Mouse (Mus musculus) forelimb bud, embryonic 11.5 days (tissue): ENCODE measurements around the gene Zfand3.

ENCODE experiments used
- DNase-seq: peaks from one replicate; pipeline ENCODE4 v3.0.0-alpha.2; 2012; ENCODE audit warnings: low read depth, low spot score

Gene Zfand3

DNA sequence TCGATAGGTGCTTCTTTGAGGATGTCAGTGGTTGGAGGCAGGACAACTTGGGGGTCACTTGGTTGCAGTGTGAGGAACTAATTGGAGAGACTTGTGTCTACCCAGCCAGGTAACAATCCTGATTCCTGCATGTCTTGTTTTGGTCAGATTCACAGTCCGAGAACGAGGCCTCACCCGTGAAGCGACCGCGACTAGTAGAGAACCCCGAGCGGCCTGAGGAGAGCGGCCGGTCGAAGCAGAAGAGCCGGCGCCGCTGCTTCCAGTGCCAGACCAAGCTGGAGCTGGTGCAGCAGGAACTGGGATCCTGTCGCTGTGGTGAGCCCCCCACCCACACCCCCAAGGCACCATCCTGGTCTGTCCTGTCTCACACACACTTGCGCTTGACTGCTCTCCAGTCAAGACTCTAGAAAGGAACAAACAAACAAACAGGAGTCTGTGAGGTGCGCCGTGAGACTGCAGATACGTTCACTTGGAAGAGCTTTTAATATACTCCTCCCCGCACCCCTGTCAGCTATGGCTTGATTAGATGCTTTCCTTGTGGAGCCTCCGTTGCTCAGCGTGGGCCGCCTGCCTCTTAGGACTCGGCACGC, 188.0 kb downstream of the Zfand3 start:
- DNase-seq: no peak

DNA sequence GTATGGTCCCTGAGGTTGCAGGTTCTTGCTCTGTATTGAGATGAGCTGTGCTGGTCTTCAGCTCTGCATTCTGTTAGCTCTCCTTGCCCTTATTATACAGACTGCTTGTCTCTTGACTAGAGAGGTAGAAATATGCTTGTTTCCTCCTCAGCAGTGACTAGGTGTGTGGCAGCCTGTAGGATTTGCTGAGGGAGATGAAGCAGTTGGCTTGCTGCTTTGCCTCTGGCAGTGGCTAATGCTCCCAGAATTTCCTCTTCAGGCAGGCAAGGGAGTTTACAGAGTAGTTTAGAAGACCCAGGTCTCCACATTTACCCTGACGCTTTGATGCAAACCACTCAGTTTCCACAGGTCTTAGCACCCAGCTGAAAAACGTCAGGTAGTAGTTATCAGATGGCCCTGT, 189.1 kb downstream of the Zfand3 start:
- no peak for DNase-seq

DNA sequence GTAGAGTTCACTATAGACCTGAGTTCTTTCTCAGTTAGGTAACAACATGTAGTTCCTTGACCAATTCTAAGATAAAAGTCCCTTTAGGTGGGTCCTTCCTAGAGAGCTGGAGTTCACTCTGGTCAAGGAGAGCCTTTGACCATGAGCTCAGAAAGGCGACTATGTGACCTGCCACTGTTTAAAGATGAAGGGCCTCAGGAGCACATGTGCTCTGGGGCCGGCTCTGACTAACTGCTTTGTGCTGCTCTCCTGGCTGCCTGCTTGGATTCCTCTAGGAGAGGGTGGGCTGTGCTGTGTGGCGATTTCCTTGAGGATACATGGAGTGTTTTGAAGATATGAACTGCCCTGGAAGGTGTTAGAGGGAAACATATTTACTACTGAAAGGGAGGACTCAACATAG, 189.6 kb downstream of the Zfand3 start:
- DNase-seq: no peak

DNA sequence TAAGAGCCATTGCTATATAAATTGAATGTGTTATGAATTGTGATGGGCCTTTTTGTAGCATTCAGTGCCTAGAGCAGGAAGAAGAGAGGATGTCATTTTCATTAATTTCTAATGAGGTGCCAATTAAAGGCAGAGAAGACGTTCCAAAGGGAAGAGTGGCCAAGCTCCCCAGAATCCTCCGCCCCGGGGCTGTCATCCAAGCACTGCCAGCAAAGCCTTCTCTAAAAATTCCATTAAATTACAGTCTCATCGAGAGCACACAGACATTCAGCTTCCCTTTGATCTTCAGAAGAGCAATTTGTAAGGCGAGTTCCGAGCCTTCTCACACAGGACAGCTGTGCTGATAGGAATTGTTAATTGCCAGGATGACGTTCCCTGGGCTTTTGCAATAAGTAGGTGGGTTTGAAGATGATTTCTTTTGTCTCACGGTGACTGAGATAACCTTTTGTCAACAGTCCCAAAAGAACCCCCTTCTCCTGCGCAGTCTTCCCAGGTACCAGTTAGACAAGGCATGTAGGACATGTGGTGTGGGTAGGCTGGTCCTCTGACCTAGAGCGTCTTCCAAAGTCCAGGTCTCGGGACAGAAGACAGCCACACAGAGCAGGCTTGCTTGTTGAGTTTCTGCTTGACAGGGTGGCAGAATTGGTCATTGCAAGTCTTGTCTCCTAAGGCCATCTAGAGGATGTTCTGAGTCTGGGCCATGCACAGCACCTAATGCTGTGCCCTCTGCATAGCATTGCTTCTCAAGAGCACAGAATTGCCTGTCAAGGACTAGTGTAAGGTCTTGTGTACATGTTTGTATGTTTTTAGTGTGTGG, 190.3 kb downstream of the Zfand3 start:
- DNase-seq: no peak

DNA sequence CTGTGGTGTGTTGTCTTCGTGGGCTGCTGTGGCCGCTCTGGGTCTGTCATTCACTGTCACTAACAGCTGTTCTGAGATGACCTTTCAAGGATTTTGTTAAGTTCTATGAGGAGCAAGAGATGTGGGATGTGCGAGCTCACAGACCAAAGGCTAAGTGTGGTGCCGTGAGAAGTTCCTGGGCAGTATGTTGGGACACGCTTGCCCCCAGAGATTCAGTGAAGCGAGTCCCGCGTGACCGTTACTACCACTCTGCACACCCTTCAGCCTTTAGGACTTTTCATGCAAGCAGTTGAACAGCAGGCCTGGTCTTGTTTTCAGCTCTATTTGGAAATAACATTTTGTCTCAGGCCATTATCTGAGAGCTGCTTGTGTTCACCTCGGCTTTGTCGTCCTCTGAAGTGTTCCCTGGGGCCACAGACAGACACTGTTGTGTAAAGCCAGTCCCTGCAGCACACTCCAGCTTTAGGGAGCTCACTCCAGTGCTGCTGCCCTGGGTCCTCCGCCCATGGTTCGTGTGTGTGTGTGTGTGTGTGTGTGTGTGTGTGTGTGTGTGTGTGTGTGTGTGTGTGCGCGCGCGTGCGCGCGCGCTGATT, 191.2 kb downstream of the Zfand3 start:
- no peak for DNase-seq

DNA sequence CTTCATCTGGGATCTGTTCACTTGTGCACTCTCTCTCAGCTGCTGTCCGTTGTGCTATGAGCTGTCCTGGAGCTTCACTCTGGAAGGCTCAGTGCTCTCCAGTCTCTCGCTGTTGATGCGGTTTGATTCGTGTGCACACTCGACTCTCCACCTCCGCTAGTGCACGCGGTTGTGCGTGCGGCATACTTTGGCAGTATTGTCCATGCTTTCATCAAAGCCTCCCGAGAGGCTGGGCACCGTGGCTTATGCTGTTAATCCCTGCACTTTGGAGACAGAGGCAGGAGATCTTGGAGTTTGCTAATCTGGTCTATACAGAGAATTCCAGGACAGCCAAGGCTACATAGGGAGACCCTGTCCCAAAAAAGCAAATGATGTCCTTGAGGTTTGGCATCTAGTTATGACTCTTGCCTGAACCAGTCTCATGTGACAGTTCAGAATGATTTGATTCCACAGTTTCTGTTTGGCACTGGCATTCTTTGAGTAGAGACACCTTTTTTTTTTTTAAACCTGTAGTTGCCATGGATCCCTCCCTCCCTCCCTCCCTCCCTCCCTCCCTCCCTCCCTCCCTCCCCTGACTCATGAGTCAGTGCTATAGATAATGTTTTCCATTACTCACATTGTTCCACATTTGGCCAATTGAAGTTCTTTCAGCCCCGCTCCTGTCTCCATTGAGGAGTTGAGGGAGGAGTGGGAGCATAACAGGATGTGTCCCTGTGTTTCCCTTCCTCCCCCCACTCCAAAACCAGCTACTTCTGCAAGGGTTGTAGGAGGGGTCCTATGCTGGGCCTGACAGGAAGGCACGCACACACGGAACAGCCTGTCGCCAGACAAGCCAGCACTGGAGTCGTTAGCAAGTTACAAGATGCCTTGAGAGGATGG, 192.1 kb downstream of the Zfand3 start:
- DNase-seq: no peak

DNA sequence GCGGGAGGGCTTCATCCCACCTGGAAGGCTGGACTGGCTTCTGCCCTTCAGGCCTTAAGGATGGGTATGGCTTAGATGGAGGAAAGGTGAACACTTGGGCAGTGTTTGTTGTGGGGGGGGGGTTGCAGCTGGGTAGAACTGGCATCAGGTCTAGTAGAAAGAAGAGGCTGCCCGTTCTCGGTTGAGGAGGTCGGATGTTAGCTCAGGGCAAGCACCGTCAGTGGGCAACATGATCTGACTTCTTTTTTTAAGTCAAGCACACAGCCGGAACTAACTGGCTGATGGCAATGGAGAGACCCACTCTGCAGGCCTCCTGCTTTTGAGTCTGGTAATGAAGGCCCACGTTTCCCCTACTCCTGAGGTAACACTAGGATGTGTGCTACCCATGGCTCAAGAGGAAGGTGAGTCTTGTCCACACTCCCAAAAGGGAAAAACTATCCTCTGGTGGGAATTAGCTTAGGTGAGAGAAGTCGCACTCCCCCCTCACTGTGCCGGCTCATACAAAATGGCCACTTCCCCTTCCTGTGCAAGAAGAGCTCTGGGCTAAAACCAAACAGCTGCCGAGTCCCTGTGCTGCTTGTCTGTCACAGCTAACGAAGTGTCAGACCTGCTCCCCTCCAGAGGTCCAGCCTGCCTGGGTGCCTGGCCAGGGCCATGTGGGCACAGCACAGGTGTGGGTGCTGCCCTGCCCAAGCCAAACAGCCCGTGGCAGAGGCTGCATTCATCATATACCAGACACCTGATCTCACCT, 192.9 kb downstream of the Zfand3 start:
- no peak for DNase-seq

DNA sequence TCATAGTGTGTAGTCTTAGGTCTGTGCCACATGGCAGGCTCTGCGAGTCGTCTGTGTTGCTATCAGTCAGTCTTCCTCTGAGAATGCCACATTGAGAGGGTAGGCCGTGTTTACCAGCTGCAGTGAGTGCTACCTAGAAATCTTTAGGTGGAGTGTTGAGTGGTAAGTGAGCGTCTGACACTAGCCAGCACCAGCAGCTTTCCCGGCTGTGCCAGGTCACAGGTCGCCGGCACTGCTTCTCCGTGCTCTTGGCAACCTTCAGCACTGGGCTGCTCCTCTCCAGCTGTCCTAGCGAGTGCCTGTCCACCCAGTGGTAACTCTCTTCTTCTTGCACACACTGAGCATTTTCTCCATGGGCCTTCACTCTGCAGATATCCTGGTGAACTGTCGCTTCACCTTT, 193.9 kb downstream of the Zfand3 start:
- peak; percentile 30 for DNase-seq

DNA sequence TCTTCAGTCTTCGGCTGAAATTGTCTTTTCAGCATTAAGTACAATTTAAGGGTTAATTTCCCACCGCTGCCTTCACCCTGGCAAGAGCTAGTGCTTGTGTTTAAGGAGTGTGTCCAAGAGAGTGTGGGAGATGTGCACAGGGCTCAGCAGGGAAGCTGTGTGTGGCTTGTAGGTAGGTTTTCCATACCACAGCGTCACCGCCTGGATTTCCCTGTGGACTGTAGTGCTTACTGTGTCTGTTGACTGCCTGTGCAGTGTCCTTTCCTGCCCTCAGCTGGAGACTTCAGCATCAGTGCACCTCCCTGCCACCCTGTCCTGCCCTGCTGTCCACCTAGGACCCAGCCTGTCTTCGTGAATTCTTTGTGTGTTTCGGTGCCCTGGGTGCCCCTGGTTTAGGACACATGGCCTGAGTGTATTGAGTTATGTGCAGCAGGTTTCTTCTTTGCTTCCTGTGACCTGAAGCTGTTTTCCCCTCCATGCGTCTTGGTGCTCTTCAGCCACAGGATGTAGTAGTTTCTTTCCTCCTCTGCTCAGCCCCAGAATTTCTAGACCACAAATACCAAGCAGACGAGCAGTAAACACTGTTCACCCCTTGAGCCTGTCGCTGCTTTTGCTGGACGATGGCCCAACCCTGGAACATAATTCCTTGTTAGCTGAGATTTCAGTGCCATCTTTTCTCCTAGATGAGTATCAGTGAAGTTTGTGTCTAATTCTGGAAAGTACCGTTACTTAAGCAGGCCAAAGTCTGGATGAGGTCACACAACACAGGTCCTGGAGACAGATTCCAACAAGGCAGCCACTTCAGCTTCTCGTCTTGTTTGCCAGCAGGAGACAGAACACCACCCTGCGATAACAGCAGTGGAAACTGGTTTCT, 195.1 kb downstream of the Zfand3 start:
- DNase-seq: no peak

DNA sequence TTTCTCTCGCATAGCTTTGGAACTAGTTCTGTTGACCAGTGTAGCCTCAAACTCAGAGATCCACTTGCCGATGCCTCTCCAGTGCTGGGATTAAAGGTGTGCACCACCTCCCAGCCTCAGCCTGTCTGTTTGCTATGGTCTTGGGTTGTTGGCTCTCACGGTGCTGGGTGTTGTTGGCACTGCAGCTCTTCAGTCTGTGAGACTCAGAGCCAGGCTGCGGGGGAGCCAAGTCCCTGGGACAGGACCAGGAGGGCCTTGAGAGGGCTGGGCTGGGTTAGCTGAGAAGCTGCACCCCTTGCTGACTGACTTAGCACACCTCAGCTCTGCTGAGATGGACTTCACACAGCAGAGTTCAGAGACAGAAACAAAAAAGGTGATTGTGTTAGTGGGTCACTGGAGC, 195.8 kb downstream of the Zfand3 start:
- DNase-seq: no peak

DNA sequence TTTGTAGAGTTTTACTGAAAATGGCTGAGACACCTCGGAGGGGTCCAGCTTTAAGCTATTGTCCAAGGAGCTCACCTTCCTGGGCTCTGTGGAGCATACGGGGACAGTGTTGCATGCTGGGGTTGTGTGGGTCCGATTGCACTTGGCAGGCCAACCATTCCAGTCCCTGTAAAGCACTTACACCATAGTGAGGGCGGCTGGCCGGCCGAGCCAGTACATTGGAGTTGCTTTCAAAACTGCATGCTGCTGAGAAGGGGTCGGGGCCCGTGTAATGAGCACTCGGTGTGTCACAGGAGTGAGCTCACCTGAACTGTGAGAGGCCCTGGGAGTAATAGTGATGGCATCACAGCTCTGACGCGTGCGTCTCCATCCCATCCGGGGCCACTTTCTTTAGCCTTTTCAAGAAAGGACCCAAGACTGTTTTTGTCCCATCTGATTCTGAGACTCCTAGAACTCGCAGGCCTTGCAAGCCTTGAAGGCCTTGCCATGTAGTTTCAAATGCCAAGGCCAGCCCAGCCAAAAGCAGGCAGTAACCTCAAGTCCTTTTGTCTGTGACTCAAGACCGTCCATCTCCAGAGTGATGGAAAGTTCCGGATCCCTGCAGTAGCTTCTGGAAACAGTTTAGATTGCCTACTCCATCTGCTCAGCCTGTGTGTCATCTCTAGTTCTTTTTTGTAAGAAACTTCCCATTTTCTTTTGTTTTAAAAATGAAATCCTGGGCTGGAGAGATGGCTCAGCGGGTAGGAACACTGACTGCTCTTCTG, 200.7 kb downstream of the Zfand3 start:
- DNase-seq: no peak

DNA sequence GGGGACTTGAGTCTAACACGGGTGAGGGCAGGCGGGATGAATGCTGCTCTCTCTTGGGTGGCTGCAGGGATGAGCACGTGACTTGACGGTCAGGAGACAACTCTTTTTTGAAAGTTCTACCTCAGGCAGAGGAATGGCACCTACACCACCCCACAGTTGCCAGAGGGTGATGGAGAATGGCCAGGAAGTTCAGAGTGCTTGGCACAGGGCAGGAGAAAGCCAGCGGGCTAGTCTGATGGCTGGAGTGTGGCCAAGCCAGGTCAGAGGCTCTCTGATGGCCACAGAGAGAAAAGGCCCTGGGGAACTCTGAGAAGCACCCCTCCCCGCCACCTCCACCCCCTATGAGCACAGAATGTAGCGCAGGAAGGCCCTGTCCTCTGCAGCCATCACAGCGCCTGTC, 205.7 kb downstream of the Zfand3 start:
- DNase-seq: no peak

DNA sequence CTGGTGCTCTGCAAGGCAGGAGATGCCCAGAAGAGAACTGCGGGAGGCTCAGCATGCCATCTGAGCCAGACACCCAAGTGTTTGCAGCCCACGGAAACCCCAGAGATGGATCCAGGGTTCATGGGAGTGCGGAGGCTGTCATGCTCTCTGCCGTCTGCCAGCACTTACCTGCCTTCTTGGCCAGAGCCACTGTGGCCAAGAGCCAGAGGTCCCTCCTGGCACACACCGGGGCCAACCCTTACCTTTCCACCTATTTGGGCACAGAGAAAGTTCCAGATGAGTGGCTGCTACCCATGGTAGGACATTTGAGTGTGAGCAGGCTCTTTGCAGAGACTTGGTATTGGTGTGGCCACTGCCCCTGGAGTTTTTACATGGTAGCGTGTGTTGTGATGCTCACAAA, 206.4 kb downstream of the Zfand3 start:
- DNase-seq: no peak

DNA sequence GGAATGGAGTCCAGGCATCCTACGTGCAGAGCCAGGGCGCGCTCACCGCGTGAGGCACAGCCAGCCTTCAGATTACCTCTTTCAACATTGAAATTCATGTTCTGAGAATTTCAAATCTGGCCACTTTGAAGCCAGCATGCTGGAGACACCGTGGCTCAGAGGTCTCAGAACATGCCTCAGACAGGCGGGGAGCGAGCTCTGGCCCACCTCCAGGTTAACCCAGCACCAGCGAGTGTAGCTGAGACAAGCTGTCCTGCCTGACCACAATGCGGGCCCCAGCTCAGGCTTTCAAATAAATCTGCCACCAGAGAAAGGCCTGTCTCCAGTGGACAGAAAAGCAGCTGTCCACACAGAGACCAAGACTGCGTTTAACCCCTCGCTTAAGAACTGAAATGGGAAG, 208.1 kb downstream of the Zfand3 start:
- DNase-seq: no peak

DNA sequence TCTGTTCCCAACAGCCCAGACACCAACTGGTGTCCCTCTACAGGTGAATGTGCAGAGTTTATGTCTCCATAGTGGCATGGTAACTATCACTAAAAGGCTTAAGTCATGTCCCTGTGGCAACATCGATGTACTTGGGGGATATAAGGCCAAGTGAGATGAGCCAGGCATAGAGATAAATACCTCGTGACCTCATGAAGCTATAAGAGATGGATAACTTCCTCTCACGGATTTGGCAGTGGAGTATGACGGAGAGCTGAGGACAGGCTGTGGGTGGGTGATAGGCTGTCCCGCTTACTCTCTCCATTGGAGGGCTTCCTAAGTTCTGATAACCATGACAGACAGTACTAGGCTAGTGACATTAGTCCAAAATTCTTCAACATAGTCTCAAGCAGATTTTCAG, 208.8 kb downstream of the Zfand3 start:
- DNase-seq: no peak

DNA sequence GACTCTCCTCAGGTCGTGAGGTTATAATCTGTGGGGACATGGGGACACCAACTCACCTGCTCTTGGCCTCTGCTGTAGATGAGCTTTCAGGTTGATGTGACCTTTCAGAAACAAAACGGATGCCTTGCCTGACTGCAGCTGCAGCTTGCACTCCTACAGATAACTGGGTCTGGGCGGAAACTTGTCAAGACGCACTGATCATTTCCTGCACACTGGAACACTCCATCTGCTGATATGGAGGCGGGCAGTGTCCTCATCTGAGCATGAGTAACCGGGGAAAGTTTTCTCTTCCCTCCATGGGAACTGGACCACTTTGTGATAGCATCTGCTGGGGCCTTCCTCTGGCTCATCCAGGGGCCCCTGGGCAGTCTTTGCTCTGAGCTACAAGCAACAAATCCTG, 209.9 kb downstream of the Zfand3 start:
- no peak for DNase-seq

DNA sequence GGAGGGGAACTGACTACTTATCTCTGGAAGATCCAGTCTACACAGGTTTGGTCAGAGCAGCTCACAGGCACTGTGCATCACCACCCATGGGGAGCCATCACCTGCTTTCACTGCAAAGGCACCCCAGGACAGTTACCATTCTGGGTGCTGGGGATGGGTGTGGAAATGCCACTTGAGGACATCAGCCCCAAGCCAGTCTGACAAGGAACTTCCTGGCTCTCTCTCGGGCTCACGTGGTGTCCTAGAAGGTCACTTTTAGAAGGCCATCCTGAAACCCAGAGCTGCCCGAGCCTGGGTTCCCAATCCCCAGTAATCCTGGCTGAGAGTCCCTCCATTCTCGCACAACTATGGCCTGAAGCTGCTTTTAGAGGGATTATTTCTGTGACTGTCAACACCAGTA, 211.2 kb downstream of the Zfand3 start:
- no peak for DNase-seq

DNA sequence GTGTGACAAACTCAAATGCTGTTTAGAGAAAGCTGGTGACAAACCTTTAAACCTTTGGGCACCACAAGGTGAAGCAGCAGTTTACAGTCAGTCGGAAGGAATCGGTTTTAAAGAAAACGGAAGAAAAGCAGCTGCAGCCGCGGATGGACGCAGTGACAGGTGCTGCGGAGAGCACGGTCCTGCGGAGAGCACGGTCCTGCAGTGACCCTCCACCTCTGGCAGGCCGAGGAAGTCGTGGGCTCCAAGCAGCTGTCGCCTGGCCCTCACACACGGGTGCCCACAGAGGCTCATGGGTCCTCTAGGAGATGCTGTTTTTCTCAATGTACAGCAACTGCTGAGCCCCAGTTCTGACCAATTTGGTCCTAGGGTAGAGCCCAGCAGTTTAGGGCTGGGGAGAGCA, 217.1 kb downstream of the Zfand3 start:
- no peak for DNase-seq

DNA sequence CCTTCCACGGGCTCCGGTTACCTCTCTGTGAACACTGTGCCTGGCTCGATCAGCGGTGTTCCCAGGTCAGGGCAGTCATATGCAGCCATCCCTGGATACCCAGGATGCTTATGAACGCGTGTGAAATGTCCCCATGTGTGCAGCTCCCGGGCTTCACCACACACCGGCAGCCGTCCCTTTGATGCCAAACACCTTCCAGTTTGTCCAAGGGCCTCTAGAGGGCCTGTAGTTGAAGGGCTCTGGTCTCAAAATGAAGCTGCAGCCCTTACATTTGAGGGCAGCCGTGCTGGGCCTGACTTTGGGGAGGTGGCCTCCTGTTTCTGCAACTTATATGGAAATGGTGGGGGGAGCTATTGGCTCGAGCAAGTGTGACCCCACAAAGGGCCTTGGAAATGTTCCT, 217.8 kb downstream of the Zfand3 start:
- DNase-seq: no peak

DNA sequence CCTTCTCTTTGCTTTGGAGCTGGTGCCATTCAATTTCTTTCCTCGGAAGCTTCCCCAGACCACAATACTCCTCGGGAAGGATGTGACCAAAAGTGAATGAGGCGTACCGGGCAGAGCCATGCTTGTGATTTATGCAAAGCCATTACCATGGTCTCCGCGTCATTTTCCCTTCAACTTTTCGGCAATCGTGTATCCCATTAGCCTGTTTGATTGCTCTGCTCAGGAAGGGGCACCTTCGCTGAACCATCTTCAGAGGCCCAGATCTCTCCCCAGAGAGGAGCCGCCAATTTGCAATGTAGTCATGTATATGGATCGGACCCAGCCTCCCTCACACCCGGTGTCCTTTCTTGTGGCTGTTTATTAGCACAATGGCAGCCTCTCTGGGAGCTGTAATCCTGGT, 218.3 kb downstream of the Zfand3 start:
- no peak for DNase-seq
